Mouse (Mus musculus) spleen, postnatal 4 days (tissue): ENCODE measurements around the gene Pex26.

Experiments used
- DNase-seq, 2 experiments: peaks; one replicate each; pipeline ENCODE4 v3.0.0; 2022; ENCODE audit warnings: low spot score in 2 of 2

Pex26 gene

GRCm38 (mm10) chr6:121209584-121209983 is 26.1 kb downstream of the Pex26 start:
- DNase-seq = no peak

DNA sequence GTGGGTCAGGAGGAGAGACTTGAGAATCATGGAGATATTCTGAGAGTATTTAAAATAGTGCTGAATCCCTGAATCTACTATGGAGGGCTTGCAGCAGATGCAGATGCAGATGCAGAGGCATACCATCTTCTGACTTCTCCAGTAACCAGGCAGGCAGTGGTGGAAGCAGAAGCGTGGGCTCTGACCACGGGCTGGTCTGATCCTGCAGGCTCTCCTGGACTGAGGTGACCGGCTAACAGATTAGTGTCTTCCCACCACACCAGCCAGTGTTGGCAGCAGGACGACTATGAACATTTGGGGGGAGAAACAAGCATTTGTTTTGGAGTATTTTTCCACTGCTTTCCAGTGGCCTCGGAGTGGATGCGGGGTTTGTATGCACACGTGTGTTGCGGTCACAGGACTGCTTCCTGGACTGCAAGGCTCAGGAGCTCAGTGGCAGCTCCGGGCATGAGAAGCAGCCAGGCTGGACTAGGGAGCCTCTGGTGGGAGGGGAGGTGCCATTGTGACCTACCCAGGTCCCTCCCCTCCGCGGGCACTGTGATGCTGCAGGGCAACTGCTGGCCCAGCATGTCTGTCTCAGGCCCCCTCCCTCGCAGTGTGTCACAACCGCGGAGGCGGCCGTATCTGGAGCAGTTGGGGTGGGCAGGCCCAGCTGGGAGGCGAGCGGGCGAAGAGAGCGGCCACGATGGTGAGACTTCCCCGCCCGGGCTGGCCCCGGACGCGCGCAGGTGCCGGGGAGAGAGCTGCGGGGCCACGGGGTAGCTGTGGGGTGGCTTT is 26.9 kb downstream of the Pex26 start, which contains the start of gene Tuba8:
Gene Tuba8, plus strand, starts transcription at position 548 of the 777 bp plus-strand sequence.
- peak; percentile 46 to 76 for DNase-seq

DNA sequence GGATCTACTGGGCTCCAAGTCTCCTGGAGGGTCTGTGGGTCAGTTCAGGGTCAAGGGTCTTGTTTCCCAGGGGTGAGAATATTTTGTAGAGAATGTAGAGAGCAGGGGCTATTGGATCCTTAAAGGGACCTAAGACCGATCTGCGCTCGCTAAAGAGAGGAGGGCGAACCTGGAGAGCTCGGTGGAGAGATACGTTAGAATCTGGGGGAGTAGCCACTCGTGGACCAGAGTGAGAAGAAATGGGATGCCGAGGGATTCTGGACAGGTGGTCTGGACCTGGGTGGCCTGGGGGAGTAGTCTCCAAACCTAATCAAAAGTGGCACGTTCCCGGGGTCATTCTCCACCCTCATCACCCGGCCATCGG is 27.4 kb downstream of the Pex26 start:
- no peak for DNase-seq

DNA sequence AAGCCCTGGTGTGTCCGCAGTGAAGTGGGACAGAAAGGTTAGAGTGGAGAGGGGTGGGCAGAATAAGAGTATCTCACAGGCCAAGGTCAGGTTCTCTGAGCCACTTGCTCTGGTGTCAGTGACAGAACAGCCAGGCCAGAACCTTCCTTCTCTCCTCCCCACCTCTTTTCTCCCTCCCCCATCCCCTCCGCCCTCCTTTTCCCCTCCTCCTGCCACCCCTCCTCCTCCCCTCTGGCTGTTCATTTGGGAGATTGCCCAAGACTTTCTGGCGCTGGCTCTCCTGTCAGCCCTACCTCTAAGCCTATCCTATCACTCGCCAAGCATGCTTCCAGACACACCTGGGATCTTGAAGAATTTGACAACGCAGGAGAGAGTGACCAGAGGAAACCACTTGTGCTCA is 28.3 kb downstream of the Pex26 start:
- DNase-seq = no peak

- DNase-seq = no peak
Observed at GRCm38 (mm10) chr6:121212988-121213387, 29.5 kb downstream of the Pex26 start.

DNA sequence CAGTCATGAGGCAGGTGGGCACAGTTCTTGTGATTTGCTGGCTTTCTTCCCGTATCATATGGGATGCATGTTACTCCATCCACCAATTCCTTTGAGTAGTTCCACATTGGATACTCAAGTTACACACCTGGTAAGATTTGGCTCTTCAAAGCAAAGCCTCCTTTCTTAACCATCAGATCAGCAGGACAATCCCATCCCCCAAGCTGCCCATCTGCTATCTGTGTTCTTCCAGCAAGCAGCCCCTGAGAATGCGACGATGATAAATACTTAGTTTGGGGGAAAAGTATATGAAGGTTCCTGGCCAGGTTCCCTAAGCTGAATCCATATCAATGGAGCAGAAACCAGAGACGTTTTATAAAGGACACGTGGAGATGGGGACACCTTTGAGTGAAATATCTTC is 30.8 kb downstream of the Pex26 start:
- no peak for DNase-seq

DNA sequence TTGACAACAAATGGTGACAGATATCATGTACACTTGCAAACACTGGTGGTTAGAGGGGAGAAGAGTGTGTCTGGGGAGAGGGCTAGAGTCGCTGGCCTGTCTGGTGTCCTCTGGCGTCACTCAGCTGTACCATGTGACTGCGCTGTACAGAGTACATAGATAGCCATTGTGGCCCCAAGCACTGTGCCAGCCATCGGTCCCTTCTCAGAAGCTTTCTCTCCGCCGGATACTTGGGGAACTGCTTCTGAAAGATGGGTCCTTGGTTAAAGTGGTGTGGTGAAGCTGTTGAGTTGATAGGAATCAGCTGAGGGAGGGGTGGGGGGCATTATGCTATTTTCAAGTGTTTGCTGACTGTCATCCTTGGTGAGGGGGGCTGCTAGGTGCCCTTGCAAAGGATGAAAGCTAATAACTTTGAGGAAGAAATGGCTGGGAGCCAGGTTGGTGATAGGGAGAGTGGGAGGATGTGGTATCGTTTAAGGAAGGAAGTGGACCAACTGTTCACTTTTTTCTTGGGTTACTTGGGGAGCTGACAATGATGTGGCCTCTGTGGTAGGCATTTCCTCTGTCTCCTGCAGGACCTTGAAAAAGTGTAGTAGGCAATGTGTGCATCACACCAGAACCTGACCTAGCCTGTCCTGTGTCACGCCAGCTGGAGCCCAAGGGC is 31.3 kb downstream of the Pex26 start:
- peak in 1 of 2 experiments; percentile 20 for DNase-seq

DNA sequence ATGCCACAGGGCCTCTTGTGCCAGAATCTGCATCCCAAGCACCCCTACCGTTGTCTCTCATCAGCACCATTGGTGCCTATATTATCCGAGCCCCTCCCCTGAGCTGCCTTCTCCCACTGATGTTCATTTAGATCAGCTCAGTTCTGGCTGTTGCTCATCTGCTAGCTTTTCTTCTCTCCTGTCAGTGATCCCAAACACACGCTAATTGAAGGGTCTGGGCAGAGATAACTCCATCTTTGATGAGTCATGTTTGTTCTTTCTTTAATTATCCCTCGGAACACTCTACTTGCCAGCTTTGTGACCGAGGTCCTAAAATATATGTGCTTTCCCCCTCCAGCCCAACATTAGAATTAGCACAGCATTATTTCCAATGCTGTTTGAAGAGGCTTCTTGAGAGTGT is 31.9 kb downstream of the Pex26 start:
- no peak for DNase-seq

GRCm38 (mm10) chr6:121215896-121216295 is 32.4 kb downstream of the Pex26 start:
- DNase-seq = no peak

DNA sequence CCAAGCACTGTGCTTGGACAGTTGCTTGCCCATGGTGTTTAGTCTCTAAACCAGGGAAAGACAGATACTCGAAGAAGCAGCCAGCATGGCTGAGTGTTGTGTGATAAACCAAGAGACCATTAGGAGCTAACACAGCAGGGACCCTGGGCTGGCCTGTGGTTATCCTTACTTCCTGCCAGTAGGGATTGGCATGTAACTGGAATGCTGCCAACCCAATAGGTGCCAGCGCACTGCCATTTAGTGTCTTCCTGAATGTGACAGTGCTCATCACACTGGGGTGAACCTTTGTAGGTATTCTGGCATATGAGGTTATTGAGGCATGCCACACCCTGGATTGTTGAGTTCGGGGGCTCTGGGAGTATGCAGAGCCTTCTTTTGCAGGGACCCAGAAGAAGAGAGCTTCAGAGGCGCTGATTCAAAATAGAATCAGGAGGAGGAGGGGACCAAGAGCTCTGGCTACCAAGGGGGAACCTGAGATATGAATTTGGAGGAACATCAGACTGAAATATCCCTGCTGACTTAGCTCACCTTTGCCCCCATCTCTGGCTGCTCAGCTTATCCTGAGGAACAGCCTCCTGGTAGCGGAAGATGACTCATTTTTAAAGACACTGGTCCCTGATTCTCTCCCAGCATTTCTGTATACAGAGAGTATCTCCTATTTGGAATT is 33.3 kb downstream of the Pex26 start:
- DNase-seq = no peak

- DNase-seq = no peak
Observed at GRCm38 (mm10) chr6:121218002-121218401, 34.5 kb downstream of the Pex26 start.

DNA sequence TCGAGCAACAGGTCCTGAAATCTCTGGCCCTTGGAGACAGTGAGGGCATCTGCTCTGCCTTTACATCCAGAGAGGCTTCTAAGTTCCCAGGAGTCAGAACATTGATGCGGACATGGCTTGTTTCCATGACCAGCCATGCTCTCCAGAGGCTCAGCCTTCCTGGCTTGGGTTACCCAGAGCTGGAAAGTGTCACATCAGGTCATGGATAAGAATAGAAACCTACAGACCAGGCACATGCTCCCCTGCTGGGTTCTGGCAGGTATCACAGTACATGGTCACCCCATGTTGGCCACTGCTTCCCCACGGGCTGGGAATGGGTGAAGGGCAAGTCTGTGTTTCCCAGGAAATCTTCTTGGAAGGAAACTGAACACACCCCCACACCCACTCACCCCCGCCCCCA is 35.9 kb downstream of the Pex26 start:
- no peak for DNase-seq

- DNase-seq = no peak
Observed at GRCm38 (mm10) chr6:121220181-121220580, 36.7 kb downstream of the Pex26 start.

GRCm38 (mm10) chr6:121221876-121222597 is 38.6 kb downstream of the Pex26 start:
- no peak for DNase-seq

GRCm38 (mm10) chr6:121223001-121223400 is 39.5 kb downstream of the Pex26 start:
- DNase-seq = no peak

DNA sequence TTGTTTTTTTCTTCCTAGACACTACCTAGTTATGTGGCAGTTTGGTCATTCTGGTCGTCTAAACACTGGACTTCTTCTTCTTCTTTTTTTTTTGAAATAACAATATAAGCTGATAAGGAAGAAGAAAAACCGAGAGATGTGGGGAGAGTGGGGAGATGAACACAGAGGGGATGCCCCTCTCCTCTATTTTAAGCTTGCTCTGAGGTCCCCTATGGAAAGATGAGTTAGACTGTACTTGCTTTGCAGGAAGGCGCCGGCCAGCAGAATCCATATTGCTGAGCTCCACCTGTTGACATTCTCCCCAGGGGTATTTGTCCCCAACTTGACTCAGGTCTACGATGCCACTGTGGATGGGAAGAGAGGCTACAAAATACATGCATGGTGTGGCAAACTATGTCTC is 40.6 kb downstream of the Pex26 start:
- DNase-seq = no peak

DNA sequence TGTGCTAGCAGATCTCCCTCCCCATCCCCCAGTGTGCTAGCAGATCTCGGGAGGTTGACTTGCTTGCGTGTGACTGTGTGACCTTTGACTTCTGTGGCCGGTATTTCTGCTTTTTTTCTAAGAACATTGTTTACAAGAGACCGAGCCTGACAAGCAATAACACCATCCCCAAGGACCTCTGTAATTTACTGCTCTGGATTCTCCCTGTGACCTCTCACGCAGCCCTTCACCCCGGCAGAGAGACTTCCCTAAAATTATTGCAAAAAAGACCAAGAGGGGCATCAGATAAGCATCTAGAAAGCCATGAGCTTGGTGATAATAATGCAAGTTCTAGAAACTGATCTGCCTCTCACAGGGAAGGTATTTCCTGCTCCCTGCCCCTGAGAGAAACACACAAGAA is 41.5 kb downstream of the Pex26 start:
- DNase-seq = no peak

DNA sequence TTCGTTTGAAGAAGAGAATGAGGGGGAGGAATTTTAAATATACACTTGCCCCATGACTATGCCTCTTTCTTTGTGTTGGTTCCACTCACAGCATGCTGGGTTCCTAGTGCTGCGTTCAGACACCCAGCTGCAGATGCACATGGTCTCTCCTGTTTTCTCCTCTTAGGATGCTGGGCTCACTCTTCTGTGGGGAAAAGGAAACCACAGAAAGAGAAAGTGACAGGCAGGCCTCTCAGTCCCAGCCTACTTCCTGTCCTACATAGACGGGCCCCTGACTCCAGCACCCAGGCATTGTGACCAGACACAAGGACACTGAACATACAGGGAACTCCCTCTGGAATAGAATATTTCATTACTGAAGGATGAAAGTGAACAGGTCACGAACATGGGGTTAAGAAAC is 42.6 kb downstream of the Pex26 start:
- DNase-seq = no peak

DNA sequence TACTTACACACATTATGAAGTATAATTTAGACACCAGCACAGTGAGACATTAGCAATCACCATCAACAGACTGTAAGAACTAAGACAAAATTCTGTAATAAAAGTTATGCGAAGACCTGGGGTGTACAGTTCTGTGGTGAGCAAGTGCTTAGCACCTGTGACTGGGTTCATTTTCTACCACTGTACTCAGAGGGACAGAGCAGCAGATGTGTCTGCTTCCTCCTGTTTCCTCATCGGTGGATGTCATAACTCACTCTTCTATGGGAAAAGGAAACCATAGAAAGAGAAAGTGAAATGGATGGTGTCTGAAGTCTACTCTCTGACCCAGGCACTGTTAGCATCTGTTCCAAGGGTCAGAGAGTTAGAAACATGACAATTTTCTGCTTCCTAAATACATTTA is 43.3 kb downstream of the Pex26 start:
- DNase-seq = no peak

- DNase-seq = no peak
Observed at GRCm38 (mm10) chr6:121228421-121228820, 45.0 kb downstream of the Pex26 start.

- DNase-seq = no peak
Observed at GRCm38 (mm10) chr6:121232652-121233051, 49.2 kb downstream of the Pex26 start.

- no peak for DNase-seq
Observed at GRCm38 (mm10) chr6:121236386-121236785, 52.9 kb downstream of the Pex26 start.
